Mouse (Mus musculus): Measurements from ENCODE around the gene Adprhl1. TPM values are rescaled to one million over a fixed set of nuclear protein-coding genes. Genes with fewer than 3 reads are reported as not detected.

The Adprhl1 gene
- total RNA-seq, 2 experiments from 2014 or later: 0.27 to 1.3 TPM

DNA sequence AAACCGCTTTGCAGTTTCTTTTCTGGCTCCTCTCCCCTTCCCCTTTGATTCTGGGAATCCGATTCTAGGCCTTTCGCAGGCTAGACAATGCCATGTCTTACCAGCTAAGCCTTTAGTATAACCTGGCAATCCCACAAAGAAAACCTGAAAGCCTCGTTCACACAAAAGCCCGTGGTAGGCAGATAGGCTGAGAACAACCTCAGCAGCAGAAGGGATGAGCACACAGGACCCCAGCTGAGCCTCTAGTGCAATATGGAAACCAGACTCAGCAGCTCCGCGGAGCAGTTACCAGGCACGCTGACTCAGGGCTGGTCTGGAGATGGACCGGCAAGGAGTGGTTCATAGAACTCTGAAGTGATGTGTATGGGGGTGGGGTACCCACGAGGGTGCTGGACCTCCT, 59.1 kb downstream of the Adprhl1 start:
- DNase-seq: no peak

DNA sequence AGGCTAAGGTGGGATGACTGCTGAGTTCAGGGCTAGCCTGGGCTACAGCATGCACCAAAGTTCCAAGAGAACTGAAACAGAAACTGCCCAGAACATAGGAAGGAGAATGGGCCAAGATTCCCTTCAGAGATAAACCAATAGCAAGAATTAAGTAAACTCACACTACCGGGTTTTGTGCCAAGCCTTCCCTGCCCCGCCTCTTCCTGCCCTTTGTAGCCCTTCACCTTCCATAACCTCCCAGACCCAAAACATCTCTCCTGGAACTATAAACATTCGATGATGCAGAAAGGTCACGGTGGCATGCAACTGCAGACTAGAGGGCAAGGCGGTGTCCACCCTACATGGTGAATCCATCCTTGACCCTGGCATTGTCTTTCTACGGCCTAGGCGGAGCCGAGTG, 63.7 kb downstream of the Adprhl1 start:
- DNase-seq: no peak

DNA sequence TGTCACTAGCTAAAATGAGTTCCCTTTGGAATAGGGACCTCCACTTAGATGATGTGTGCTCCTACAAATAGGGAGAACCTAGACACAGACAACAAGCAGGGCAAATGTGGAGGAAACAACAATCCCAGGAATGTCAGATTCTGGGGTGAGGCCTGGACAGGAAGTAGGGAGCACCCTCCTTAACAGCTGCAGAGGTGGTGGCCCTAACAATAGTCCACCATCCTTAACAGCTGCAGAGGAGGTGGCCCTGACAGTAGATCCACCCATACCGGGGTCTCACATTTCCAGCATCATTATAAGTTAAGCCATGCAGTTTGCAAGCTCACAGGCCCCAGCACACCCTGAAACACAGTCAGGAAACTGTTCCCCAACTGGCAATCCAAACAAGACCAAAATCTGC, 65.1 kb downstream of the Adprhl1 start:
- DNase-seq: no peak

DNA sequence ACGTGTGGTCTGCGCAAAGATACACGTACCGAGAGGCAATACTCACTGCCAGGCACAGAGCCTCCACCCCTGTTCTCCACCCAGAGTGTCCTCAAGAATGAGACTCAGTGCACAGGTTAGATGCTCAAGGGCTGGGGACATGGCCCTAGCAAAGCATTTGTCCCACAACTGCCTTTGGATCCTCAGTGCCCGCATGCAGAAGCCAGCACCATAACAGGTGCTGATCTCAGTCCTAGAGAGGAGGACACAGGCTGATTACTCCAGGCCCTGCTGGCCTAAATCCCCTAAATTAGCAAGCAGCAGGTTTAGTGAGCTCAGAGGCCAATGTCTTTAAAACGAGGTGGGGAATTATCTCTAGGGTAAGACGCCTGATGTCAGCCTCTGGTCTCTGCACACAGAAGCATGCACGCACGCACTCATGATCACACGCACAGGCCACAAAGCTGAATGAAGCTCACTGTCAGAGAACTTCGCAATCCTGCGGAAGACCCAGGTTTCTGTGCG, 65.9 kb downstream of the Adprhl1 start:
- no peak for DNase-seq

DNA sequence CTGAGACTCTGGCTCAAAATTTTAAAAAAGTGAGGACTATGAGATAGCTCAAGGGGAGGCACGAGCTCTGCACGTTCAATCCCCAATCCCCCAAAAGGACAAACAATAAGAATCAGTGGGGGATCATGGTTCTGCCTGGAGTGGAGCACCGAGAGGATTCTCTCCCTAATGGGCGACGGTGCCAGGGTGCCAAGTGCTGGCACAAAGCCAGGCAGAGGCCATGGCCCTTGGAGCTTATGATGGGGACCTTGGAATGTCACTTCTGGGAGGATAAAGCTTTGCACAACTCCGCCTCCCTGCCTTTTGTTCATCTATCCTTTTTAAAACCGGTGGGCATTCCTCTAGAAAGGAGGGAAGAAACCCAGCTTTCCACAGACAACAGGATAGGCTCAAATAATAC, 66.3 kb downstream of the Adprhl1 start:
- no peak for DNase-seq

DNA sequence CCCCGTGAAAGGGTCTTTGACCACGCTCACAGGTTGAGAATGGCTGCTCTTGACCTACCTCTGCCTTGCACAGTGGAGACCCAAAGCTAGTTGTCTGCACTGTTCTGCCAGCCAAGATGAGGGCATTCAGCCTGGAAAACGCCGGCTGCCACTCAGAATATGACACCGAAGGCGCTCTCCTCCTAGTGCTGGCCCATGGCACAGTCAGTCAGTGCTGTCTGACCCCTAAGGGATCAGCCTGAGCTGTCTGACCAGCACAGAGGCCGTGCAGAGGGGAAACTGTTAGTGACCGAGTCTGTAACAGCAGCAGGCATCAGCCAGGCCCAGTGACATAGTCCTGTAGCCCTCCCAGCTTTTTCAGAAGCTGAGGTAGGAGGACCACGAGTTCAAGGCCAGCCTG, 66.7 kb downstream of the Adprhl1 start:
- DNase-seq: no peak

DNA sequence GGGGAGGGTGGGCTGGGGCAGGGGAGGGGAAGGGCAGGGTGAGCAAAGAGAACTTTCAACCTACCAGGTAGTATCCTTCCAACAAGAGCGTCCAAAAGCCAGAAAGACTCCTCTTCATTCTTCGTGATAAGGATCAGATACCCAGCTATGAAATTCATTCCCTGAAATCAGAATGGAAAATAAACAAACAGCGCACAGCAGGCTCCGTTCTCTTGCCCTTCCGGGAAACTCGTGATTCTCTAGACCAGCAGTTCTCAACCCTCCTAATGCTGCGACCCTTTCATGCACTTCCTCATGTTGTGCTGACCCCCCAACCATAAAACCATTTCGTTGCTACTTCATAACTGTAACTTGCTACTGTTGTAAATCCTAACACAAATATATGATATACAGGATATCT, 67.1 kb downstream of the Adprhl1 start:
- DNase-seq: no peak

DNA sequence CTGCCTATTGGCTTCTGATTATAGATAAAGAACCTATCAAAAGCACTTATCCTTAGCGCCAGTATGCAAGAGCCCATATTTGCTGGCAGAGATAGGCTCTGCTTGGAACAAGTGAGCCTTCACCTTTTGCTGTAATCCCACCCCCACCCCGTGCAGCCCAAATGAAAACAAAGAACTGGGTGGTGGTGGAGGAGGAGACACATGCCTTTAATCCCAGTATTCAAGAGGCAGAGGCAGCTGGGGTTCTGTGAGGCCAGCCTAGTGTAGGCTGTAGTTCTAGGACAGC, 72.3 kb downstream of the Adprhl1 start:
- no peak for DNase-seq

DNA sequence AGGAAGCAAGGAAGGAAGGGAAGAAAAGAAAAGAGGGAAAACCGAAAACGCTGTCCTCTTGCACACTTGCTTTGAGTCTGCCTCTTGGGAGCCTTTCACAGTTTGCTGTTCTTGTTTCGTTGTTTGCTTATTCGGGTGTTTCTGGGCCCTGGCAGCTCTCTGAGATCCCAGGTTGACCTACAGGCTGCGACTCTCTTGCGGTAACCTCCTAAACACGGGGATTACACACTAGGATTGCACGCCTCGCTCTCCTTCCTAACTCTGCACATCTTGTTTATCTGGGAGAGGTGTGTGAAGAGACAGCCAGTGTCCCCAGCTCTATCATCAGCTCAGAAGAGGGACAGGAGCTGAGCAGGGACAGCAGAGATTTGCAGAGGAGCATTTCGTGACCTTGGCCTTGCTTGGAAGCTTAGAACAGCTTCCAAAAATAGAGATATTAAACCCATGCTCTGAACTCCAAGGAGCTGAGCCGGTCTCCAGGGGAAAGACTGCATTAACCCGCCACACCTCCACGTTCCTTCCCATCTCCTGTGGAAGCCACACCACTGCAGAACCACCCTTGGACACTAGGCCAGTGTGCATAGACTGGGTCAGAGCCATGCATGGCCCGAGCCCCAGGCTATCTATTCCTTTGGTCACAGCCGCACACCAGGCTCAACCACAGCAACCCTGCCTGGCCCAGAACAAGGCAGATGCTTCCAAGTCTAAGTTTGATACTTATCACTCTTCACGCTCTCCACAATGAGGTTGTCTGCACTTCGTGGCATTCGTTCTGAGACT, 72.9 kb downstream of the Adprhl1 start:
- DNase-seq: no peak

DNA sequence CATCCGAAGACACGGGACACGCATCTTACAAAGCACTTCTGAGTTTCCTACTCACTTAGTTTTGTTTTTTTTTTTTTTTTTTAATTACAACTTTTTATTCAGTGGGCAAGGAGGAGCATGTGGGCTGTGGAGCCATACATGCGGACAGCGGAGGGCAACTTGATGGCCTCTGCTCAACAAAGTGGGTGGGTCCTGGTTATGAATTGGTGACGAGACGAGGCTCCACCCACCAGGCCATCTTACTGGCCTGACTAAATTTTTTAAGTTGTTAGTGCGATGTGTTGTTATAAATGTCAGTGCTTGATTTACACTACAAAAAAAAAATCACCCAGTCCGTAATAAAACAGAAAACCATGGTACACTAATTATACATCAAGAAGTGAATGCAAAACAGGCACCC, 73.6 kb downstream of the Adprhl1 start:
- DNase-seq: no peak

DNA sequence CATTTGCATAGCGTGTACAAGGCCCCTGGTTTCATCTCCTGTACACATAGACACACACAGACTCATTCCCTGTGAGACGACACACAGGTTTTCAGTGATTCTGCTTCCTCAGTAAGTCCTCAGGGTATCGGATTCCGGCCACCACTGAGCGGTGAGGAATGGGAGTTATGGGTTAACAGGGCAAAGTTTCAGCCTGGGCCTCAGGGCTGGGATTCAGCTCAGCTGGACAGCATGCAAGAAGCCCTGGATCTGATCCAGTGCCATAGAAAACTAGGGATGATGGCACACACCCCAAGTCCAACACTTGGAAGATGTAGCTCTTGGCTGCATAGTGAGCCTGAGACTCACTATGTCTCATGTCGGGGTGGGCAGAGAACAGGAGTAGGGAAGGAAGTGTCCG, 74.0 kb downstream of the Adprhl1 start:
- DNase-seq: no peak

DNA sequence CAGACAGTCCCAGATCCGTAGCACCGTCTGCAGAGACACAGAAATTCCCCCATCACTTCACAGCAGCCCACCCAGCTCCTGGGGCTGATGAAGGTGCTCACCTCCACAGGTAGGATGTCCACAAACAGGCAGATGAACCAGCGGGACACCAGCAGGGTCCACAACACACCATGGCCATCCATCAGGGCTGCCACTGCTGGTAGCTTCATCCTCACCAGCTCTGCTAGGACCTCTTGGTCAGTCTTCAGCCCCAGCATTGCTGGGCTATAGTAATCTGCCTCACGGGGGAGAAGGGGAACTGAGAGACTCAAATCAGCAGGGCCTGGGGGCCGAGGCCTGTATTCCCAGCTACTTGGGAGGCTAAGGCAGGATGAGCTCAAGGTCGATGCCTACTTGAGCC, 74.5 kb downstream of the Adprhl1 start:
- DNase-seq: no peak

DNA sequence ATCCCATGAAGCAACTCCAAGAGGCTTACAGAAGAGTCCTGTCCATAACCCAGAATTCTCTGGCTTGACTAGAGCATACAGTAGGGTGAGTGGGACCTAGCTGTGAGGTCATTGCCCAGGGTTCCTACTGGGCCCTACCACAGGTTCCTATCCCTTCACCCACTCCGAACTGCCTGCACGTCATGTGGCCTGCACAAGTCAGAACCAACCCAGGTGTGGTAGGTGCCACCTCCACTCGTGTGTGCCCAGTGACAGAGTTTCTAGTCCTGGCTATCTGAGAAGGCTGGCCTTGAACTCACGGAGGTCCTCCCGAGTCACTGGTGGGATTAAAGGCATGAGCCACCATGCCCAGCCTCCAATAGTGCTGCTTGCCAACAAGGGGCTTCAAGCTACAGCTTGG, 75.8 kb downstream of the Adprhl1 start:
- DNase-seq: no peak

DNA sequence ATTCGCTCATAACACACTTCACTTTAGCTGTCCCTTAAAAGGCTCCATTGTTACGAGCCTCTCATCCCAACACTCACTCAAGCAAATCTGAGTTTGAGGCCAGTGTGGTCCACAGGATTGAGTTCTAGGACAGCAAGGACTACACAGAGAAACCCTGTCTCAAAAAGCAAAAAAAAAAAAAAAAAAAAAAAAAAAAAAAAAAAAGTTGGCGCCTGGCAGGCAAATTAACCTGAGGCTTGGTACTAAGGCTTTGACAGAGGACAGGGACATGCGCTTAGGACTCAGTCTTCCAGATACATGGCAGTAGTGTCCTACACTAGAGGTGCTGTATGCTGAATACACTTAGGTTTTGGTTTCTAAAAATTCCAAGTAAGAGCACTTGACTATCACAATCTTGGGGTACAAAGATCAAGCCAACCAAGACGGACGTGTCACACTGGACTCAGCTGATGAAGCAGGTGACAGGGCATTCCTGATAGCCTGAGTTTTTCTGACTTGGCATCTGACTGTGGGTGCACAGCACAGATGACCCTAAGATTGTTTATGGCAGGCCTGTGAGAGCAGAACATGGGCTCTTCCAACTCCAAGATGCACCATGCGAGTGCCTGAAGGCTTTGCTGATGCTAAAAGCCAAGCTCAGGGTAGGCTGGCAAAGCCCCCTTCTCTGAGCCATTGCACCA, 76.6 kb downstream of the Adprhl1 start:
- no peak for DNase-seq

DNA sequence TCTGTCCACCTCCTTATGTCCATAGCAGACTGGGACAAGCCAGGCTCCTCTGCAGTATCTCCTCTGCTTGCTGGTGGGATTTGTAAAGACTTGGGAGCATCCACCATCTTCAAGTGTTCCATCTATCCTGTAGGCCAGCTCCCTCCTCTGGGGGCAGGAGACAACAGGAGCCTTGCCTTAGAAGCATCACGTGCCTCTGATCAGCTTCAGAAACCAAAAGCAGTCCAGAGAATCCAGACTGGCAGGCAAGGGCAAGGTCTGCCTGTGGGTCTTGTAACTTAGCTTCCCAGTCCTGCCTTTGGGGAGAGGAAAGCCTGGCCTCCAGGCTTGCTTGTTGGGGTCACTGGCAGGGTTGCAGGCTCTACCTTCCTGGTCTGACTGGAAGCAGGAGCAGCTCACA, 78.3 kb downstream of the Adprhl1 start:
- no peak for DNase-seq

DNA sequence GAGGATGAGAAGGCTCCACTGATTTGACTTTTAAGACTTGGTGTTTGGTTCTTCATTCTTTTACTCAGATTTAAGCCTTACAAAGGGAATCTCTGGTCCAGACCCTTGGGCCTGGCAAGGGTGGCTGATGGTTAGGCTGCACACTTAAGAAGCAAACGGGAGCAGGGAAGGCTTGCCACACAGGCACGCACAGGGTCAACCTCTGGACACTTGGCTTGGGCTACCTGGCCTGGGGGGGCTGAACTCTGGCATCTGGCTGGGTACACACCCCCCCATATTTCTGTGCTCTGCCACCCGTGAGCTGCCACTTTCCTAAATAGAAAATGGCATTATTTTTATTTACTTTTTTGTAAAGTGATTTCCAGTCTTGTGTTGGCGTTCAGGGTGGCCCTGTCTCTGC, 79.2 kb downstream of the Adprhl1 start:
- DNase-seq: no peak

DNA sequence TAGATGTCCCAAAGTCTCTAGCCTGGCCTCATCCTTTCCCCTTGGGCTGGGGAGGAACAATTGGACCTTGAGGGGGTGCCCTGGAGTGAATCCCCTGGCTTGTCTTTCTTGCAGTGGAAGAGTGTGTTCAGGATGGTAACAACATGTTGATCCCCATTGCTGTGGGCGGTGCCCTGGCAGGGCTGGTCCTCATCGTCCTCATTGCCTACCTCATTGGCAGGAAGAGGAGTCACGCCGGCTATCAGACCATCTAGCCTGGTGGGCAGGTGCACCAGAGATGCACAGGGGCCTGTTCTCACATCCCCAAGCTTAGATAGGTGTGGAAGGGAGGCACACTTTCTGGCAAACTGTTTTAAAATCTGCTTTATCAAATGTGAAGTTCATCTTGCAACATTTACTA, 79.7 kb downstream of the Adprhl1 start:
- no peak for DNase-seq

Small RNAs within 50 kb of the gene (microRNA-seq; reads per million reads assigned to microRNA genes)
- 13.1 to 14.9 reads per million in 2 experiments for gene Mir1968

Other genes starting within 250 kb of the Adprhl1 start
- gene F7, start 228.1 kb downstream of the Adprhl1 start, total RNA-seq (2021): under 1 TPM in 1 of 2 experiments, not detected in 1; 0.17 TPM
- gene F10, start 216.9 kb downstream of the Adprhl1 start, total RNA-seq (2021): not detected
- gene Proz, start 193.2 kb downstream of the Adprhl1 start, total RNA-seq (2021): not detected
- 10 to 100 TPM; 27.1 to 27.3 TPM for gene Pcid2, start 148.7 kb downstream of the Adprhl1 start, total RNA-seq (2021)
- gene Cul4a, start 148.5 kb downstream of the Adprhl1 start, total RNA-seq (2021): 10 to 100 TPM; 59.1 to 66.8 TPM
- 100 to 1,000 TPM; 267 to 270 TPM for gene Lamp1, start 95.0 kb downstream of the Adprhl1 start, total RNA-seq (2021)
- 1 to 10 TPM; 3.2 to 3.4 TPM for gene Grtp1, start 53.5 kb downstream of the Adprhl1 start, total RNA-seq (2021)
- 10 to 100 TPM; 37.2 to 38.9 TPM for gene Dcun1d2, start 34.0 kb upstream of the Adprhl1 start, total RNA-seq (2021)
- 10 to 100 TPM; 41.4 to 45.0 TPM for gene Tmco3, start 34.0 kb upstream of the Adprhl1 start, total RNA-seq (2021)
- 10 to 100 TPM; 65.6 to 82.5 TPM for gene Tfdp1, start 84.6 kb upstream of the Adprhl1 start, total RNA-seq (2021)
- not detected for gene Atp4b, start 142.7 kb upstream of the Adprhl1 start, total RNA-seq (2021)
- gene Grk1, start 150.9 kb upstream of the Adprhl1 start, total RNA-seq (2021): not detected
- 1 to 10 TPM; 4.4 to 5.1 TPM for gene Tmem255b, start 181.0 kb upstream of the Adprhl1 start, total RNA-seq (2021)
- 10 to 100 TPM; 81.3 to 85.0 TPM for gene Gas6, start 240.3 kb upstream of the Adprhl1 start, total RNA-seq (2021)

Measured in layer of hippocampus, postnatal 36 days (tissue).